Mouse (Mus musculus): ENCODE measurements around the gene Gm49027.

Gene Gm49027

DNA sequence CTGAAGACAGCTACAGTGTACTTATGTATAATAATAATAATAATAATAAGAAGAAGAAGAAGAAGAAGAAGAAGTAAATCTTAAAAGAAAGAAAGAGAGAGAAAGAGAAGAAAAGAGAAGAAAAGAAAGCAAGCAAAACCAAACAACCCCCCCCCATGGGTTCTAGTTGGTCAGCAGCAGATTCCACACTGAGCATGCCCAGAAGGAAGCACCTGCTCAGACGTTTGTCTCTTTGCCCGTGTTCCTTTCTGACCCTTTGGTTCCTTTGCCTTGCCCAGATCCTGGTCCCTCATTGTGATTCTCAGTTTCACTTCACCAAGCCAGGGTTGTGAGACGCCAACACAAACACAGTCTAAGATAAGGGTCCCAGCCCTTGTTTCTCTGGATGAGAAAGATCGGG, 23.3 kb downstream of the Gm49027 start:
- DNase-seq (ENCODE audit: low spot score): no peak

DNA sequence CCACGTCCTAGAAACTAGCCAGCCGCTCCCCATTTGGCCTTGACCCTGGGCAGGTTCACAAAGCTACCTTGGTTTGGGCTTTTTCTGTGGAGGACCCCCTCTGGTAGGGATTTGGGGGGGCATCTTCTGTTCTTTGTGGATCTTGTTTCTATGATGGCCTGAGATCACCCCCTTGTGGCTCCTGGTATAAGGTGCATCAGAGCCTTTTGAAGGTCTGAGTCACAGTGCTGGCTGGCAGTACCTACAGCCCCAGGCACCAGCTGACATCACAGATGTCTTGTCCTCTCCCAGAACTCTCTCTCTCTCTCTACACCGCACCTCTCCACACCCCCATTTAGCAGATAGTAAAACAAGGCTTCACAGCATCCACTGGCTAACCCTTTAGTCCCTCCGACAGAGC, 25.6 kb downstream of the Gm49027 start:
- no peak for DNase-seq (ENCODE audit: low spot score)

DNA sequence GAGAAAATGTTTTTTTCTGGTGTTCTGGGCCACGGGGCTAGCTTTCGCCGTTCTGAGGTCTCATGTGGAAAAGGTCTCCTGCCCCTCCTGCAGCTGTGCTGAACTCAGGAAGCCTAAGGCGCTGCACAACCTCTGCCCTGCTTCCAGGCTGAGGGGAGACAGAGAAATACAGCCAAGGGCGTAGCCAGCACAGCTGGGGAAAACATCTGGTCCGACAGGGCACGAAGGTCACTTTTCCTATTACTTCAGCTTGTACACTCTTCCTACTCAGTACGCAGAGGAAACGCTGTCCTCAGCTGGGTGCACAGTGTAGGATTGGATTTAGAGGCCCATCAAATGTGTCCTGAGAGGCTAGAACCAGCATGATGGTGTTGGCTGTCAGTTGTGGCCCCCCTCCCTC, 35.4 kb downstream of the Gm49027 start:
- DNase-seq (ENCODE audit: low spot score): no peak

DNA sequence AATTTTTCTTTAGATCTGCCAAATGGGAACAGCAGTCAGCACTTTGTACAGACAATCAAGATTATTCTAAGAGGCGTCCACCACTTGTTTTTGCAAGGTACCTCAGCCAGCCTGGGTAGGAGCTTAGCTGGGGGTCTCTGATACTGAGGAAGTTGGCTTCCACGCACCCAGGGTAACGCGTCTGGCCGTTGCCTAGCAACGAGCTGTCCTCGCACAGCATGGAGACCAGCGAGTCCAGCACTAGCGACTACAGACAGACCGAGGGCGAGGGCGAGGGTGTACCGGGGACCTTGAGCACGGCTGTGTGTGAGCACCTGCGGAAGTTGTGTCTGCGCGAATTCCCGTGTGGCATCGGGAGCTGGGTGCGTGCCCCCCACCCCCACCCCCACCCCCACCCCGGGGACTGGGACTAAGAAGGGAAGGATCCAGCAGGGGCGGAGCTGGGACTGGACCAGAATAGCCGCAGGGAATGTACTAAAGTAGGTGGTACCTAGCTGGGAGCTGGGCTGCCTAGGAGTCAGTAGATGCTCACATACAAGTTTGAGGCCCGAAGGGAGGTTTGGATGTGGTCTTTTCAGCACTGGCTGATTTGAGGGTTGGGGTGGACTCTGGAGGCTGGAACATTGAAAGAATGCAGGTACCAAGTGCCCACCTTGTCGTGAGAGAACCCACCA, 36.0 kb downstream of the Gm49027 start, which contains the start of the genes Lrrc43 and Il31:
Lrrc43 (plus strand) TSS at position 194 of the 674 bp plus-strand sequence.
Il31 (minus strand) TSS at position 378 of the 674 bp plus-strand sequence.
- DNase-seq (ENCODE audit: low spot score): no peak

GRCm38 (mm10) chr5:123487659-123488395, 37.5 kb downstream of the Gm49027 start:
- no peak for DNase-seq (ENCODE audit: low spot score)

GRCm38 (mm10) chr5:123473817-123474216, 51.5 kb downstream of the Gm49027 start:
- DNase-seq (ENCODE audit: low spot score): no peak

DNA sequence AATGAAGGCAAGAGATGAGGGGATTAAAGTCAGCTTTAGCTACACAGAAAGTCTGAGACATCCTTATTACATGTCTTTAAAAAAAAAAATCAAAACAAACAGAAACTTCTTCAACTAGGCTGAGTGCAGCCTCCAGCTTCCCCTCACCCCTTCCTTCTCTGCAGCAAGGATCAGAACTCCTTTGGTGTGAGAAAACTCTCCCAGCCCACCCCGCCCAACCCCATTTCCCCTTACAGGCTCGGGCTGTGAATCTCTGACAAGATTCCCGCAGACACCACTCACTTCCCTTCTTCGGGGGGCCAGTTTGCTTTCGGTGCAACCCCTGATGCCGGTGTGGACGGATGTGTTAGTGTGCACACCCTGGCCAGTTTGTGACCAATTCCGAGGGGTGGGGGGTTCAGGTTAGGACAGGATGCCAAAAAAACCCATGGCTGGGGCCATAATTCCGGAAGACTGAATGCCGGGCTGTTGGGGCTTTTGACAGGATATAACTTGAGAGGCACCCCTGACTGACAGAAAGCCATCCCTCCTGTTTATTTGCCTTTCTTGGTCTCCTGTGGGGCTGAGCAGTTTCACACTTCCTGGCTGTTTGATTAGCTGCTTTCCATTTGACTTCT, 54.4 kb downstream of the Gm49027 start:
- no peak for DNase-seq (ENCODE audit: low spot score)

- DNase-seq (ENCODE audit: low spot score): no peak
These were observed 60.6 kb downstream of the Gm49027 start for GRCm38 (mm10) chr5:123464638-123465037.

Data from layer of hippocampus, adult 9-10 months (tissue).